Comparison of ENCODE assay signal across 18 mouse cellular contexts in genomic region chr2:25656691-25657090, GRCm38 (mm10). TPM values are rescaled to one million over a fixed set of nuclear protein-coding genes. Genes with fewer than 3 reads are reported as not detected.
DNase-seq lines count a peak whose midpoint lies in the region; ATAC-seq and TF ChIP-seq lines count a peak whose summit lies in the region.
"Had no signal": no experiment of that assay in that cellular context is flagged by ENCODE, and none has a peak within 500 bp of the region (broad histone marks: within the 10 kb centered on the region; RNA-seq: fewer than 3 reads in every experiment).

No protein-coding gene starts in this region.

- intact Hi-C loops in heart, postnatal 36 days (cut with DNase I), result no loop called here

- WGBS in forebrain, postnatal 0 days, result 73% methylated on average over 4 of the region's 4 CpGs
- 80% methylated on average over 4 of the region's 4 CpGs for WGBS in forebrain, embryonic 10.5 days
- WGBS in liver, adult 2 months, result 82% methylated on average over 4 of the region's 4 CpGs
- WGBS in liver, embryonic 11.5 days, result 83% methylated on average over 4 of the region's 4 CpGs
- 85% methylated on average over 4 of the region's 4 CpGs for WGBS in midbrain, embryonic 13.5 days

- TF ChIP-seq POLR2A in liver, adult 2 months (IDR thresholded peaks at IDR 0.05; ENCODE audit: extremely low read depth, insufficient read depth, low read length), result no peak

- H3K4me1 ChIP-seq in forebrain, postnatal 0 days (ENCODE audit: insufficient read depth), result no peaks in the 10 kb centered on the region
- H3K4me1 ChIP-seq in forebrain, embryonic 10.5 days, result no peaks in the 10 kb centered on the region
- 0 out of 2 replicates have a peak, but pooled peaks cover 3% of the 10 kb centered on the region for H3K4me1 ChIP-seq in liver, adult 2 months (ENCODE audit: control insufficient read depth, insufficient read depth, low read length)
- H3K4me1 ChIP-seq in liver, embryonic 11.5 days (replicated peaks; ENCODE audit: control insufficient read depth, insufficient read depth, low read length), result no peaks in the 10 kb centered on the region
- H3K4me1 ChIP-seq in midbrain, embryonic 13.5 days (replicated peaks), result no peaks in the 10 kb centered on the region
- H3K4me1 ChIP-seq: embryonic facial prominence, embryonic 13.5 days had no signal

- no peaks in the 10 kb centered on the region for H3K27me3 ChIP-seq in forebrain, postnatal 0 days (ENCODE audit: insufficient read depth, low read length)
- H3K27me3 ChIP-seq in forebrain, embryonic 10.5 days (ENCODE audit: poor library complexity, severe bottlenecking), result no peaks in the 10 kb centered on the region
- no peaks in the 10 kb centered on the region for H3K27me3 ChIP-seq in liver, adult 2 months (ENCODE audit: control insufficient read depth, insufficient read depth, low read length)
- H3K27me3 ChIP-seq in liver, embryonic 11.5 days (replicated peaks; ENCODE audit: control insufficient read depth, insufficient read depth, low read length), result 0 out of 2 replicates have a peak, but pooled peaks cover 3% of the 10 kb centered on the region
- H3K27me3 ChIP-seq in midbrain, embryonic 13.5 days, result no peaks in the 10 kb centered on the region
- H3K27me3 ChIP-seq: embryonic facial prominence, embryonic 13.5 days; kidney, embryonic 15.5 days had no signal

- no peak for TF ChIP-seq CTCF in forebrain, postnatal 0 days (IDR thresholded peaks at IDR 0.05; ENCODE audit: low read depth)
- no peak for TF ChIP-seq CTCF in liver, adult 2 months (IDR thresholded peaks at IDR 0.05; ENCODE audit: low read depth, low read length)

- peak; percentile 2 for DNase-seq in forebrain, postnatal 0 days
- no peak for DNase-seq in forebrain, embryonic 10.5 days (ENCODE audit: extremely low spot score, low spot score)
- DNase-seq in liver, adult 2 months (ENCODE audit: extremely low read depth, low read depth, low spot score), result peak; percentile 16
- DNase-seq in liver, embryonic 11.5 days (ENCODE audit: low spot score), result no peak
- peak; percentile 17 for DNase-seq in brain, adult 2 months (ENCODE audit: low read depth, low spot score)
- DNase-seq in heart, postnatal 36 days, result peak; percentile 42 to 49
- DNase-seq: liver had no signal

- H3K79me2 ChIP-seq in liver, adult 2 months (ENCODE audit: control insufficient read depth, insufficient read depth, low read length), result no peaks in the 10 kb centered on the region

- no peak for ATAC-seq in forebrain, postnatal 0 days
- no peak for ATAC-seq in liver, embryonic 11.5 days (replicated peaks; ENCODE audit: low FRiP score)
- no peak for ATAC-seq in midbrain, embryonic 13.5 days
- no peak for ATAC-seq in CD4-positive, CD25-positive, alpha-beta regulatory T cell, adult 4 months
- ATAC-seq: forebrain, embryonic 14.5 days had no signal

- no peaks in the 10 kb centered on the region for H3K9me3 ChIP-seq in forebrain, postnatal 0 days (ENCODE audit: low read length)
- no peaks in the 10 kb centered on the region for H3K9me3 ChIP-seq in forebrain, embryonic 10.5 days
- no peaks in the 10 kb centered on the region for H3K9me3 ChIP-seq in liver, embryonic 11.5 days (ENCODE audit: control insufficient read depth, low read length)
- no peaks in the 10 kb centered on the region for H3K9me3 ChIP-seq in midbrain, embryonic 13.5 days
- H3K9me3 ChIP-seq: embryonic facial prominence, embryonic 13.5 days; kidney, embryonic 15.5 days had no signal

- no peak overlapping the region for H3K4me2 ChIP-seq in forebrain, postnatal 0 days (ENCODE audit: low read depth)
- no peak overlapping the region for H3K4me2 ChIP-seq in liver, embryonic 11.5 days
- no peak overlapping the region for H3K4me2 ChIP-seq in midbrain, embryonic 13.5 days (replicated peaks)
- H3K4me2 ChIP-seq: embryonic facial prominence, embryonic 13.5 days; kidney, embryonic 15.5 days had no signal

- no peak overlapping the region for H3K9ac ChIP-seq in forebrain, postnatal 0 days
- no peak overlapping the region for H3K9ac ChIP-seq in liver, adult 2 months (ENCODE audit: low read depth, low read length)
- no peak overlapping the region for H3K9ac ChIP-seq in liver, embryonic 11.5 days (ENCODE audit: low read depth, low read length)
- H3K9ac ChIP-seq in midbrain, embryonic 13.5 days (replicated peaks), result no peak overlapping the region
- H3K9ac ChIP-seq: embryonic facial prominence, embryonic 13.5 days; kidney, embryonic 15.5 days had no signal

- no peak overlapping the region for H3K27ac ChIP-seq in forebrain, postnatal 0 days (ENCODE audit: low read depth, low read length)
- H3K27ac ChIP-seq in forebrain, embryonic 10.5 days, result no peak overlapping the region
- H3K27ac ChIP-seq in liver, adult 2 months (replicated peaks; ENCODE audit: insufficient read depth, low read depth, low read length), result no peak overlapping the region
- no peak overlapping the region for H3K27ac ChIP-seq in liver, embryonic 11.5 days (ENCODE audit: low read depth, low read length)
- no peak overlapping the region for H3K27ac ChIP-seq in midbrain, embryonic 13.5 days
- H3K27ac ChIP-seq: embryonic facial prominence, embryonic 13.5 days; hindbrain, postnatal 0 days; kidney, embryonic 15.5 days had no signal

- no peak overlapping the region for H3K4me3 ChIP-seq in forebrain, postnatal 0 days (ENCODE audit: low read depth, low read length)
- H3K4me3 ChIP-seq in forebrain, embryonic 10.5 days, result no peak overlapping the region
- no peak overlapping the region for H3K4me3 ChIP-seq in liver, adult 2 months (ENCODE audit: insufficient read depth, low read depth, low read length)
- H3K4me3 ChIP-seq in liver, embryonic 11.5 days (ENCODE audit: low read depth, low read length), result no peak overlapping the region
- no peak overlapping the region for H3K4me3 ChIP-seq in midbrain, embryonic 13.5 days (replicated peaks)
- H3K4me3 ChIP-seq: embryonic facial prominence, embryonic 13.5 days; kidney, embryonic 15.5 days had no signal

- H3K36me3 ChIP-seq in forebrain, postnatal 0 days (ENCODE audit: insufficient read depth), result no peaks in the 10 kb centered on the region
- H3K36me3 ChIP-seq in forebrain, embryonic 10.5 days (replicated peaks), result no peaks in the 10 kb centered on the region
- H3K36me3 ChIP-seq in liver, adult 2 months (ENCODE audit: control insufficient read depth, insufficient read depth, low read length), result no peaks in the 10 kb centered on the region
- H3K36me3 ChIP-seq in liver, embryonic 11.5 days (ENCODE audit: control insufficient read depth, insufficient read depth, low read length), result no peaks in the 10 kb centered on the region
- no peaks in the 10 kb centered on the region for H3K36me3 ChIP-seq in midbrain, embryonic 13.5 days
- H3K36me3 ChIP-seq: embryonic facial prominence, embryonic 13.5 days; kidney, embryonic 15.5 days had no signal

RNA-seq across cellular contexts. Expression of gene Lcn5, which starts 1.1 kb away (rescaled TPM):
- not detected in 2 replicates for total RNA-seq in forebrain, postnatal 0 days (2014; rRNA removed)
- polyA plus RNA-seq in forebrain, postnatal 0 days (2015; fragmentation: Nextera tagmentation; extraction: Ambion mirVana), result not detected in 2 replicates
- not detected in 2 replicates for polyA plus RNA-seq in forebrain, embryonic 10.5 days (2016; fragmentation: Nextera tagmentation; extraction: Ambion mirVana)
- not detected in 2 replicates for total RNA-seq in liver, adult 2 months (2014; rRNA removed)
- not detected in 2 replicates for polyA plus RNA-seq in liver, adult 2 months (2012; rRNA removed)
- not detected in 2 replicates for polyA plus RNA-seq in liver, embryonic 11.5 days (2014; fragmentation: Nextera tagmentation; extraction: Ambion mirVana)
- not detected for total RNA-seq in heart, postnatal 36 days (2021)
- not detected in 2 replicates for polyA plus RNA-seq in midbrain, embryonic 13.5 days (2015; fragmentation: Nextera tagmentation; extraction: Ambion mirVana)
- polyA plus RNA-seq in CD4-positive, CD25-positive, alpha-beta regulatory T cell, adult 4 months (2017; shearing (Covaris generic)), result not detected
- total RNA-seq: adrenal gland, adult 18-20 months; hindbrain, postnatal 0 days; layer of hippocampus, postnatal 14 days; megakaryocyte progenitor cell, adult 5-6 weeks had no signal
- polyA plus RNA-seq: embryonic facial prominence, embryonic 13.5 days; forebrain, embryonic 14.5 days; heart, embryonic 14.5 days; hindbrain, postnatal 0 days; kidney, embryonic 15.5 days; spleen, adult 2 months had no signal

RNA-seq across cellular contexts. Expression of gene Lcn8, which starts 3.8 kb away (rescaled TPM):
- not detected in 2 replicates for total RNA-seq in forebrain, postnatal 0 days (2014; rRNA removed)
- not detected in 2 replicates for polyA plus RNA-seq in forebrain, postnatal 0 days (2015; fragmentation: Nextera tagmentation; extraction: Ambion mirVana)
- not detected in 2 replicates for polyA plus RNA-seq in forebrain, embryonic 10.5 days (2016; fragmentation: Nextera tagmentation; extraction: Ambion mirVana)
- not detected in 2 replicates for total RNA-seq in liver, adult 2 months (2014; rRNA removed)
- polyA plus RNA-seq in liver, adult 2 months (2012; rRNA removed), result not detected in 2 replicates
- not detected in 2 replicates for polyA plus RNA-seq in liver, embryonic 11.5 days (2014; fragmentation: Nextera tagmentation; extraction: Ambion mirVana)
- total RNA-seq in heart, postnatal 36 days (2021), result under 1 TPM in 1 of 2 experiments, not detected in 1; 0.73 TPM
- not detected in 2 replicates for polyA plus RNA-seq in midbrain, embryonic 13.5 days (2015; fragmentation: Nextera tagmentation; extraction: Ambion mirVana)
- not detected for polyA plus RNA-seq in CD4-positive, CD25-positive, alpha-beta regulatory T cell, adult 4 months (2017; shearing (Covaris generic))
- total RNA-seq: adrenal gland, adult 18-20 months; hindbrain, postnatal 0 days; layer of hippocampus, postnatal 14 days; megakaryocyte progenitor cell, adult 5-6 weeks had no signal
- polyA plus RNA-seq: embryonic facial prominence, embryonic 13.5 days; forebrain, embryonic 14.5 days; heart, embryonic 14.5 days; hindbrain, postnatal 0 days; kidney, embryonic 15.5 days; spleen, adult 2 months had no signal

RNA-seq across cellular contexts. Expression of gene Lcn6, which starts 19.9 kb away (rescaled TPM):
- not detected in 2 replicates for total RNA-seq in forebrain, postnatal 0 days (2014; rRNA removed)
- polyA plus RNA-seq in forebrain, postnatal 0 days (2015; fragmentation: Nextera tagmentation; extraction: Ambion mirVana), result not detected in 2 replicates
- not detected in 2 replicates for polyA plus RNA-seq in forebrain, embryonic 10.5 days (2016; fragmentation: Nextera tagmentation; extraction: Ambion mirVana)
- not detected in 2 replicates for total RNA-seq in liver, adult 2 months (2014; rRNA removed)
- not detected in 2 replicates for polyA plus RNA-seq in liver, adult 2 months (2012; rRNA removed)
- polyA plus RNA-seq in liver, embryonic 11.5 days (2014; fragmentation: Nextera tagmentation; extraction: Ambion mirVana), result not detected in 2 replicates
- not detected for total RNA-seq in heart, postnatal 36 days (2021)
- polyA plus RNA-seq in midbrain, embryonic 13.5 days (2015; fragmentation: Nextera tagmentation; extraction: Ambion mirVana), result not detected in 2 replicates
- polyA plus RNA-seq in CD4-positive, CD25-positive, alpha-beta regulatory T cell, adult 4 months (2017; shearing (Covaris generic)), result not detected
- total RNA-seq: adrenal gland, adult 18-20 months; hindbrain, postnatal 0 days; layer of hippocampus, postnatal 14 days; megakaryocyte progenitor cell, adult 5-6 weeks had no signal
- polyA plus RNA-seq: embryonic facial prominence, embryonic 13.5 days; forebrain, embryonic 14.5 days; heart, embryonic 14.5 days; hindbrain, postnatal 0 days; kidney, embryonic 15.5 days; spleen, adult 2 months had no signal

RNA-seq across cellular contexts. Expression of gene Lcn10, which starts 25.8 kb away (rescaled TPM):
- not detected in 2 replicates for total RNA-seq in forebrain, postnatal 0 days (2014; rRNA removed)
- polyA plus RNA-seq in forebrain, postnatal 0 days (2015; fragmentation: Nextera tagmentation; extraction: Ambion mirVana), result not detected in 2 replicates
- polyA plus RNA-seq in forebrain, embryonic 10.5 days (2016; fragmentation: Nextera tagmentation; extraction: Ambion mirVana), result not detected in 2 replicates
- total RNA-seq in liver, adult 2 months (2014; rRNA removed), result not detected in 2 replicates
- polyA plus RNA-seq in liver, adult 2 months (2012; rRNA removed), result not detected in 2 replicates
- not detected in 2 replicates for polyA plus RNA-seq in liver, embryonic 11.5 days (2014; fragmentation: Nextera tagmentation; extraction: Ambion mirVana)
- total RNA-seq in heart, postnatal 36 days (2021), result not detected
- not detected in 2 replicates for polyA plus RNA-seq in midbrain, embryonic 13.5 days (2015; fragmentation: Nextera tagmentation; extraction: Ambion mirVana)
- 1 to 10 TPM in 1 of 2 experiments, under 1 TPM in 1; 0.69 to 3.0 TPM for polyA plus RNA-seq in CD4-positive, CD25-positive, alpha-beta regulatory T cell, adult 4 months (2017; shearing (Covaris generic))
- total RNA-seq: adrenal gland, adult 18-20 months; hindbrain, postnatal 0 days; layer of hippocampus, postnatal 14 days; megakaryocyte progenitor cell, adult 5-6 weeks had no signal
- polyA plus RNA-seq: embryonic facial prominence, embryonic 13.5 days; forebrain, embryonic 14.5 days; heart, embryonic 14.5 days; hindbrain, postnatal 0 days; kidney, embryonic 15.5 days; spleen, adult 2 months had no signal

RNA-seq across cellular contexts. Expression of gene Fcna, which starts 28.9 kb away (rescaled TPM):
- 3.3 and 4.7 TPM in 2 replicates for total RNA-seq in forebrain, postnatal 0 days (2014; rRNA removed)
- polyA plus RNA-seq in forebrain, postnatal 0 days (2015; fragmentation: Nextera tagmentation; extraction: Ambion mirVana), result 5.2 and 6.7 TPM in 2 replicates
- polyA plus RNA-seq in forebrain, embryonic 10.5 days (2016; fragmentation: Nextera tagmentation; extraction: Ambion mirVana), result 0.30 and 0.37 TPM in 2 replicates
- total RNA-seq in liver, adult 2 months (2014; rRNA removed), result 35.4 and 63.2 TPM in 2 replicates
- 27.1 and 36.5 TPM in 2 replicates for polyA plus RNA-seq in liver, adult 2 months (2012; rRNA removed)
- polyA plus RNA-seq in liver, embryonic 11.5 days (2014; fragmentation: Nextera tagmentation; extraction: Ambion mirVana), result 31.1 and 33.4 TPM in 2 replicates
- total RNA-seq in heart, postnatal 36 days (2021), result 1 to 10 TPM; 5.2 to 7.5 TPM
- polyA plus RNA-seq in midbrain, embryonic 13.5 days (2015; fragmentation: Nextera tagmentation; extraction: Ambion mirVana), result 1.1 and 1.8 TPM in 2 replicates
- 1 to 10 TPM; 1.8 to 3.5 TPM for polyA plus RNA-seq in CD4-positive, CD25-positive, alpha-beta regulatory T cell, adult 4 months (2017; shearing (Covaris generic))

Comparison
In these comparisons a context has a peak if more than half of its experiments do, and no peak if none do; other contexts are left out.
1. DNase-seq: peak in forebrain, postnatal 0 days (single experiment), liver, adult 2 months (single experiment), brain, adult 2 months (single experiment) and heart, postnatal 36 days (2 of 2); none in forebrain, embryonic 10.5 days (single experiment) and liver, embryonic 11.5 days (single experiment).